Mouse (Mus musculus) common myeloid progenitor, adult 5-6 weeks (primary cell): ENCODE results near the gene Vmn1r220. TPM values are rescaled to one million over a fixed set of nuclear protein-coding genes. Genes with fewer than 3 reads are reported as not detected.
"Not testable (repeated sequence)": the region's sequence is repeated elsewhere in the genome, so short reads cannot be mapped to it uniquely, and the experiment has no call there.

ENCODE experiments used
- ATAC-seq: replicated peaks from 2 replicates; pipeline ENCODE4 v1.8.0; 2016; ENCODE audit warnings: low read depth, mild to moderate bottlenecking, moderate TSS enrichment, inconsistent platforms; ENCODE audit not compliant: poor library complexity, severe bottlenecking
- total RNA-seq: library from RNA; stranded (forward); fragments of 200-1000, 187-1606 nt; gene quantifications from 2 replicates; pipeline ENCODE4 v1.2.3, GENCODE M21; 2017

Vmn1r220 gene
- not detected in 2 replicates for total RNA-seq

- ATAC-seq, result no peak
Observed at GRCm38 (mm10) chr13:23187875-23188274, at the start of gene Vmn1r220. Gene Vmn1r220 (minus strand): TSS chr13:23187975.

DNA sequence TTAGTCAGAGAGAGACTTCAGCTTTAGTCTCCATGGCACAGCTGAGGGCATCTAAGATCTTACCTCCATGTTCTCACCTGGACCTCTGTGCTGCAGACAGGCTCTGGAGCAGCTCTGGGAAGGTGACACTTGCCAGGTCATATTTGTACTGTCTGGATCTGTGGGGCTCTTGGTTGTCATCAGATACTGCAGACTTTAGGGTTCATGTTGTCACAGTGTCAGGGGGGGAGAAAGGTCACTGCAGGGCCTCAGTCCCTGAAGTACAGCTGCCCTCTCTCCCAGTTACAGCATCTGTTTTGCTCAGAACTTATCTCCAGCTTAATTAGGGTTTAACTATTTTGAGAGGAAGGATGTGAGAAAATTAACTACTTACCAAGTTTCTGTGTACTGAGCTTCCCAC lies 48.1 kb upstream of the Vmn1r220 start, which contains the start of gene Vmn1r222:
Gene Vmn1r222 (minus strand): TSS at position 101 of the 400 bp plus-strand sequence.
- not testable (repeated sequence) for ATAC-seq

DNA sequence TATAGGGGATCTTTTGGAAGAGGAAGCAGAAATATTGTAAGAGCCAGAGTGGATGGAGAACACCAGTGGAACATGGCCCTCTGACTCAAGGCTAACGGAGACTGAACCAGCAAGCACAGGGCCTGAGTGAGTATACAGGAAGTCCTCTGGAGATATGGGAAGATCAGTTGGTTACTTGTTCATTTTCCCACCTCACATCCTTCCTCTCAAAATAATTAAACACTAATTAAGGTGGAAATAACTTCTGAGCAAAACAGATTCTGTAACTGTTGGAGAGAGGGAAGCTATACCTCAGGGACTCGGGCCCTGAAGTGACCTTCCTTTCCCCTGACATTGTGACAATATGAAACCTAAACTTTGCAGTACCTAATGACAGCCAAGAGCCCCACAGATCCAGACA lies 26.1 kb upstream of the Vmn1r220 start, which contains the start of gene Vmn1r221:
Gene Vmn1r221 (plus strand): TSS at position 301 of the 400 bp plus-strand sequence.
- not testable (repeated sequence) for ATAC-seq

DNA sequence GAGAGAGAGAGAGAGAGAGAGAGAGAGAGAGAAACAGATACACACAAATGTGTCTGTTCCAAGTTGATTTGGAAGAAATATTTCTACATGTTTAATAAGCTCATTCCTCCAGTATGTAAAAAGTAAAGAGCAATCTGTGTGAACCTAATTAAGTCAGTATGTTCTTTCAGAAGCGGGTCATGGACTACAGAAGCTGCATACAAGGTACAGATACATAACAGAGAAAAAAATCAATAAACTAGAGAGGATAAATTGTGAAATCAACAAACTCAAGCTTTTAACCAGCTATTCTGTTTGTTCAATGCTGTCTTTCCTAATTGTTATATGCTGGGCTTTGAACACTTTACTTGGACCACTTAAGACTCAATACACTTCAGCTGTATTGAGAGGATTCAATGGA lies 16.1 kb upstream of the Vmn1r220 start:
- ATAC-seq, result not testable (repeated sequence)

GRCm38 (mm10) chr13:23166471-23166870 lies 21.3 kb downstream of the Vmn1r220 start:
- ATAC-seq, result not testable (repeated sequence)

DNA sequence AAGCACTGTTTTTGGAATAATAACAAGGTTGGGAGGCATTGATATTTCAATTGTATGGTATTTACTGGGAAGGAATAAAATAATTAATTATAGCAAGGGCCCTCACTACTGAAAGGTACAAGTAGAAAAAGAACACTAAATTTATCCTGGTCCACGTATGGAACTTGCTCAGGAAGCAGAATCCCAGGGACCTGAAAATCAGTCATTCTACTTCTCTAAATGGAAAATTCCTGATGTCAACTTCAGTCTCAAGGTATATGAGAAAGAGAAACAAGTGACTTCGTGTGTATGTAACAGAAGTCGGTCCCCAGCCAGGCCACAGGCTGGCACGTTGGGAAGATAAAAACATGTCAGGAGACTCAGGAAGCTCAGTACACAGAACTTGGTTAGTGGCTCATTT lies 28.8 kb downstream of the Vmn1r220 start, which contains the start of gene Vmn1r219:
Gene Vmn1r219 (plus strand): TSS at position 301 of the 400 bp plus-strand sequence.
- ATAC-seq, result no peak

DNA sequence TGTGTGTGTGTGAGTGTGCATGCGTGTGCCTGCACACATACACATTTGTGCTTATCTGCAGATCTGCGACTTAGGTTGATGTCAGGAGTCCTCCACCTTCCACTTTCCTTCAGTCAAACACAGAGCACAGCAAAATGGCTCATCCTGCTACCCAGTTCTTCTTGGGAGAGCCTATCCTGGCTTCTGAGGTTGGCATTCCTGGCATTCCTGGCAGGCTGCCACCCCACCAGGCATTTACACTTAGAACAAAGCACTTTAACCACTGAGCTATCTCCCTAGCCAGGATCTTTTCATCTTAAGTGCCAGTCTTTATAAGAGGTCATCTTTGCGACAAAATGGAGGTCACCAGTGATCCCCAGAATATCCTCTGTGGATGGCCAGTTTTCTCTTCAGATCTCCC lies 29.9 kb downstream of the Vmn1r220 start:
- no peak for ATAC-seq

GRCm38 (mm10) chr13:23138880-23139279 lies 48.9 kb downstream of the Vmn1r220 start:
- no peak for ATAC-seq

DNA sequence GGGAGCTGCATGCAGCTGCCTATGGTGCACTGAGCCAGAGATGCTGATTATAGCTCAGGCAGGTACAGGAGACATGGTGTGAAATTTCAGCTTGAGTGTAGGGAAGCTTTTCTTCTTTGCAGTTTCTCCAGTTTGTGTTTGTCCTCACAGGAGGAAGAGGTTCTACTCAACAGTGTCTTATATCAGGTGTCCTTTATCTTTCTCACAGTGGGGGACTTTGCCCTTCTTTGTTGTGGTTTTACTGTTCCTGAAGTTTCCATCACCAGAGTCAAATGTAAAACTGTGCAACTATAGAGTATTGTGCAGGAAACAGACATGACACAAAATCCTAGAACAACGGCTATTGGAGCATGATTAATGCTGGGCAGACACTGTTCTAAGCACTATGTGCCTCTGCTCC lies 54.3 kb downstream of the Vmn1r220 start:
- no peak for ATAC-seq

DNA sequence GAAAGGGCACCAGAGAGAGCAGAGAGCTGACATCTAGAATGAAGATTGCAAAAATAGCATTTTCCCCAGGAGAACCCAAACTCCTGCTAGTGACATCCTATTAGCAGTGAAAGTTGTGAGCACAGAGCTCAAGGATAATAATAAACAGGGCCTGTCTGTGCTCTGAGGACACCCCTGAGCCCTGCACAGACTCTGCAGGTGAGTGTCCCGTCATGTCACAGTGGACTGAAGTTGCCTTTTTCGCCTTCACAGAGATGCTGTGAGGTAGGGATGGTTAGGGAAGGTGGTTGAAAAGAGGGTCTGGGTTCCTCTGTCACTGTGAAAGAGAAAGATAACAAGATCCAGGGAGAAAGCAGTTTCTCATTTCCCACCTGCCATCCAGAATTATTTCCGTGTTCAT lies 54.7 kb downstream of the Vmn1r220 start, which contains the start of gene Vmn1r218:
Gene Vmn1r218 (plus strand): TSS at position 57 of the 400 bp plus-strand sequence.
- no peak for ATAC-seq

Other genes starting within 250 kb of the Vmn1r220 start
- gene Vmn1r213, start 180.3 kb downstream of the Vmn1r220 start, total RNA-seq, result not detected in 2 replicates
- gene Vmn1r214, start 157.6 kb downstream of the Vmn1r220 start, total RNA-seq, result not detected in 2 replicates
- gene Vmn1r215, start 120.0 kb downstream of the Vmn1r220 start, total RNA-seq, result not detected in 2 replicates
- not detected in 2 replicates for gene Vmn1r217, start 69.7 kb downstream of the Vmn1r220 start, total RNA-seq
- not detected in 2 replicates for gene Vmn1r218, start 54.8 kb downstream of the Vmn1r220 start, total RNA-seq
- gene Vmn1r219, start 28.7 kb downstream of the Vmn1r220 start, total RNA-seq, result not detected in 2 replicates
- not detected in 2 replicates for gene Vmn1r221, start 26.2 kb upstream of the Vmn1r220 start, total RNA-seq
- not detected in 2 replicates for gene Vmn1r222, start 48.0 kb upstream of the Vmn1r220 start, total RNA-seq
- not detected in 2 replicates for gene Vmn1r223, start 59.2 kb upstream of the Vmn1r220 start, total RNA-seq
- gene Zfp322a, start 181.2 kb upstream of the Vmn1r220 start, total RNA-seq, result 42.1 and 57.3 TPM in 2 replicates
- 14.7 and 15.6 TPM in 2 replicates for gene Abt1, start 235.9 kb upstream of the Vmn1r220 start, total RNA-seq